Mouse (Mus musculus): ENCODE results near the gene Zeb2.

GRCm38 (mm10) chr2:45113912-45114311, 3.3 kb downstream of the Zeb2 start:
- TF ChIP-seq CTCF (IDR thresholded peaks at IDR 0.05; ENCODE audit: borderline replicate concordance, extremely low read depth, insufficient read depth, insufficient read length) (no peak), POLR2A (IDR thresholded peaks at IDR 0.05; ENCODE audit: borderline replicate concordance, extremely low read depth, insufficient read depth, insufficient read length, poor library complexity, severe bottlenecking) (no peak)
